Comparison of ENCODE assay signal across 10 mouse cellular contexts in genomic region chr19:12597073-12597405, GRCm38 (mm10). TPM values are rescaled to one million over a fixed set of nuclear protein-coding genes. Genes with fewer than 3 reads are reported as not detected.
DNase-seq lines count a peak whose midpoint lies in the region; ATAC-seq and TF ChIP-seq lines count a peak whose summit lies in the region.
"Had no signal": no experiment of that assay in that cellular context is flagged by ENCODE, and none has a peak within 500 bp of the region (broad histone marks: within the 10 kb centered on the region; RNA-seq: fewer than 3 reads in every experiment).

No protein-coding gene starts in this region.

- no peak for TF ChIP-seq CTCF in cortical plate, adult 2 months (IDR thresholded peaks at IDR 0.05; ENCODE audit: extremely low read depth, insufficient read depth, low read length)
- no peak for TF ChIP-seq CTCF in thymus, adult 2 months (IDR thresholded peaks at IDR 0.05; ENCODE audit: borderline replicate concordance, control insufficient read depth, extremely low read depth, insufficient read depth, low read length, poor library complexity)

- ATAC-seq in intestine, embryonic 15.5 days: no peak
- no peak for ATAC-seq in liver, embryonic 16.5 days (ENCODE audit: low read depth)
- no peak for ATAC-seq in megakaryocyte-erythroid progenitor cell, adult 5-6 weeks (replicated peaks; ENCODE audit: low FRiP score, low TSS enrichment, poor library complexity, severe bottlenecking)

- no peaks in the 10 kb centered on the region for H3K9me3 ChIP-seq in intestine, embryonic 15.5 days
- H3K9me3 ChIP-seq in liver, embryonic 16.5 days (replicated peaks; ENCODE audit: control insufficient read depth, low read length): no peaks in the 10 kb centered on the region

- H3K9ac ChIP-seq in intestine, embryonic 15.5 days: no peak overlapping the region
- no peak overlapping the region for H3K9ac ChIP-seq in liver, embryonic 16.5 days (ENCODE audit: low read depth, low read length)

- intact Hi-C loops in left cerebral cortex, postnatal 4 days (cut with DNase I): loop anchor here (5.0 to 10.0 kb wide), 2 partner anchors 200 to 582 kb away; partner anchors contain the start of genes Lpxn and Zfp91

- peak; percentile 20 to 33 for DNase-seq in left cerebral cortex, adult 18-20 months (ENCODE audit: low spot score in 2 of 2)
- DNase-seq in left cerebral cortex, postnatal 4 days: no peak
- no peak for DNase-seq in thymus, postnatal 36 days
- no peak for DNase-seq in thymus, adult 2 months

- no peaks in the 10 kb centered on the region; the same call in 1 of the 2 replicates for H3K4me1 ChIP-seq in cortical plate, adult 2 months (ENCODE audit: control insufficient read depth, insufficient read depth, low read length)
- H3K4me1 ChIP-seq in intestine, embryonic 15.5 days (replicated peaks): 0 out of 2 replicates have a peak, but pooled peaks cover 6% of the 10 kb centered on the region
- peaks cover 3% of the 10 kb centered on the region; the same call in 1 of the 2 replicates for H3K4me1 ChIP-seq in liver, embryonic 16.5 days (ENCODE audit: control insufficient read depth, low read depth, low read length)
- peaks cover 13% of the 10 kb centered on the region for H3K4me1 ChIP-seq in thymus, adult 2 months (replicated peaks; ENCODE audit: control insufficient read depth, insufficient read depth, low read length)

- H3K4me3 ChIP-seq in cortical plate, adult 2 months (ENCODE audit: insufficient read depth, low read length): peak overlapping the region; percentile 99
- H3K4me3 ChIP-seq in intestine, embryonic 15.5 days (replicated peaks): peak overlapping the region; percentile 68
- H3K4me3 ChIP-seq in liver, embryonic 16.5 days (ENCODE audit: low read depth, low read length): peak overlapping the region; percentile 65
- no peak overlapping the region for H3K4me3 ChIP-seq in thymus, adult 2 months (ENCODE audit: control insufficient read depth, insufficient read depth, low read length)

- H3K36me3 ChIP-seq in intestine, embryonic 15.5 days: no peaks in the 10 kb centered on the region
- H3K36me3 ChIP-seq in liver, embryonic 16.5 days (ENCODE audit: control insufficient read depth, insufficient read depth): no peaks in the 10 kb centered on the region
- no peaks in the 10 kb centered on the region for H3K36me3 ChIP-seq in thymus, adult 2 months (ENCODE audit: control insufficient read depth, insufficient read depth, low read length)

- peak; percentile 28; the same call in 1 of the 2 replicates for TF ChIP-seq POLR2A in cortical plate, adult 2 months (IDR thresholded peaks at IDR 0.05; ENCODE audit: extremely low read depth, insufficient read depth, low read length)
- no peak for TF ChIP-seq POLR2A in thymus, adult 2 months (IDR thresholded peaks at IDR 0.05; ENCODE audit: control insufficient read depth, extremely low read depth, insufficient read depth, low read length, poor library complexity)

- peak overlapping the region; percentile 95 for H3K4me2 ChIP-seq in intestine, embryonic 15.5 days (replicated peaks)
- H3K4me2 ChIP-seq in liver, embryonic 16.5 days (ENCODE audit: low read depth, low read length): peak overlapping the region; percentile 70

- WGBS in intestine, embryonic 15.5 days: 48% methylated on average over 3 of the region's 3 CpGs
- 63% methylated on average over 3 of the region's 3 CpGs for WGBS in liver, embryonic 16.5 days (ENCODE audit: insufficient replicate concordance)
- WGBS in thymus, adult 2 months: 91% methylated on average over 3 of the region's 3 CpGs

- no peaks in the 10 kb centered on the region for H3K27me3 ChIP-seq in intestine, embryonic 15.5 days (replicated peaks)
- peaks cover 7% of the 10 kb centered on the region for H3K27me3 ChIP-seq in liver, embryonic 16.5 days (ENCODE audit: control insufficient read depth, insufficient read depth, low read depth, low read length)
- no peaks in the 10 kb centered on the region for H3K27me3 ChIP-seq in thymus, adult 2 months (ENCODE audit: control insufficient read depth, insufficient read depth, low read length)

- peak overlapping the region; percentile 7; the same call in 1 of the 2 replicates for H3K27ac ChIP-seq in cortical plate, adult 2 months (ENCODE audit: insufficient read depth, low read length)
- no peak overlapping the region for H3K27ac ChIP-seq in intestine, embryonic 15.5 days
- no peak overlapping the region for H3K27ac ChIP-seq in liver, embryonic 16.5 days (ENCODE audit: low read length)
- no peak overlapping the region for H3K27ac ChIP-seq in thymus, adult 2 months (ENCODE audit: control insufficient read depth, insufficient read depth, low read length)

RNA-seq across cellular contexts. Expression of gene Gm4952, which starts 2.7 kb away (rescaled TPM):
- not detected for total RNA-seq in left cerebral cortex, adult 18-20 months (2021)
- total RNA-seq in left cerebral cortex, postnatal 4 days (2021): under 1 TPM; 0.30 to 0.34 TPM
- polyA plus RNA-seq in cortical plate, adult 2 months (2012; rRNA removed): 0.10 and 0.26 TPM in 2 replicates
- 0.06 and 0.24 TPM in 2 replicates for polyA plus RNA-seq in intestine, embryonic 15.5 days (2015; fragmentation: Nextera tagmentation; extraction: Ambion mirVana)
- 20.2 and 22.6 TPM in 2 replicates for polyA plus RNA-seq in liver, embryonic 16.5 days (2015; fragmentation: Nextera tagmentation; extraction: Ambion mirVana)
- 0.13 and 0.22 TPM in 2 replicates for polyA plus RNA-seq in thymus, adult 2 months (2012; rRNA removed)
- not detected in 2 replicates for total RNA-seq in megakaryocyte-erythroid progenitor cell, adult 5-6 weeks (2014; fragmentation: Nextera tagmentation)
- not detected in 2 replicates for total RNA-seq in megakaryocyte-erythroid progenitor cell, adult 5-6 weeks (2017)
- total RNA-seq: hematopoietic stem cell, adult 5-6 weeks; neutrophil, adult 5-6 weeks had no signal

RNA-seq across cellular contexts. Expression of gene Glyat, which starts 36.1 kb away (rescaled TPM):
- total RNA-seq in left cerebral cortex, adult 18-20 months (2021): not detected
- not detected for total RNA-seq in left cerebral cortex, postnatal 4 days (2021)
- not detected in 2 replicates for polyA plus RNA-seq in cortical plate, adult 2 months (2012; rRNA removed)
- polyA plus RNA-seq in intestine, embryonic 15.5 days (2015; fragmentation: Nextera tagmentation; extraction: Ambion mirVana): 0.16 and 0.32 TPM in 2 replicates
- 0.23 and 0.38 TPM in 2 replicates for polyA plus RNA-seq in liver, embryonic 16.5 days (2015; fragmentation: Nextera tagmentation; extraction: Ambion mirVana)
- 0.11 TPM in 1 of 2 replicates, not detected in the other for polyA plus RNA-seq in thymus, adult 2 months (2012; rRNA removed)
- not detected in 2 replicates for total RNA-seq in megakaryocyte-erythroid progenitor cell, adult 5-6 weeks (2014; fragmentation: Nextera tagmentation)
- total RNA-seq in megakaryocyte-erythroid progenitor cell, adult 5-6 weeks (2017): not detected in 2 replicates
- total RNA-seq: hematopoietic stem cell, adult 5-6 weeks; neutrophil, adult 5-6 weeks had no signal

RNA-seq across cellular contexts. Expression of gene Fam111a, which starts 51.5 kb away (rescaled TPM):
- total RNA-seq in left cerebral cortex, adult 18-20 months (2021): 1 to 10 TPM; 1.5 to 2.0 TPM
- 1 to 10 TPM; 6.3 to 7.6 TPM for total RNA-seq in left cerebral cortex, postnatal 4 days (2021)
- polyA plus RNA-seq in cortical plate, adult 2 months (2012; rRNA removed): 1.2 and 1.4 TPM in 2 replicates
- 18.4 and 20.0 TPM in 2 replicates for polyA plus RNA-seq in intestine, embryonic 15.5 days (2015; fragmentation: Nextera tagmentation; extraction: Ambion mirVana)
- polyA plus RNA-seq in liver, embryonic 16.5 days (2015; fragmentation: Nextera tagmentation; extraction: Ambion mirVana): 21.7 and 26.0 TPM in 2 replicates
- polyA plus RNA-seq in thymus, adult 2 months (2012; rRNA removed): 4.4 and 4.9 TPM in 2 replicates
- 52.2 and 72.8 TPM in 2 replicates for total RNA-seq in megakaryocyte-erythroid progenitor cell, adult 5-6 weeks (2014; fragmentation: Nextera tagmentation)
- 118 and 128 TPM in 2 replicates for total RNA-seq in megakaryocyte-erythroid progenitor cell, adult 5-6 weeks (2017)

Comparison
In these comparisons a context has a peak if more than half of its experiments do, and no peak if none do; other contexts are left out.
1. DNase-seq: peak in left cerebral cortex, adult 18-20 months (2 of 2); none in left cerebral cortex, postnatal 4 days (single experiment), thymus, postnatal 36 days (0 of 2) and thymus, adult 2 months (single experiment).
2. RNA of gene Gm4952, which starts 2.7 kb away (polyA plus RNA-seq): 20.2 to 22.6 TPM in liver, embryonic 16.5 days; 0.13 to 0.22 TPM in thymus, adult 2 months, 0.10 to 0.26 TPM in cortical plate, adult 2 months and 0.06 to 0.24 TPM in intestine, embryonic 15.5 days; every median in the first group is over 10 times any median in the second.